Comparison of ENCODE assay signal across 9 mouse cellular contexts in genomic region chr3:102335146-102335545, GRCm38 (mm10).
DNase-seq lines count a peak whose midpoint lies in the region; ATAC-seq and TF ChIP-seq lines count a peak whose summit lies in the region.
"Had no signal": no experiment of that assay in that cellular context is flagged by ENCODE, and none has a peak within 500 bp of the region (broad histone marks: within the 10 kb centered on the region; RNA-seq: fewer than 3 reads in every experiment).

No protein-coding gene starts in this region.

- H3K9ac ChIP-seq in intestine, postnatal 0 days (ENCODE audit: low read depth, low read length): no peak overlapping the region
- no peak overlapping the region for H3K9ac ChIP-seq in intestine, embryonic 15.5 days
- no peak overlapping the region for H3K9ac ChIP-seq in ES-E14 (ENCODE audit: insufficient read depth, low read depth, low read length, poor library complexity, severe bottlenecking)
- H3K9ac ChIP-seq: limb, embryonic 12.5 days had no signal

- H3K4me2 ChIP-seq in intestine, postnatal 0 days (replicated peaks; ENCODE audit: low read depth): no peak overlapping the region
- no peak overlapping the region for H3K4me2 ChIP-seq in intestine, embryonic 15.5 days (replicated peaks)
- H3K4me2 ChIP-seq: limb, embryonic 12.5 days had no signal

- TF ChIP-seq CTCF in intestine, postnatal 0 days (IDR thresholded peaks at IDR 0.05; ENCODE audit: low read depth): peak; percentile 81

- 70% methylated on average over 3 of the region's 3 CpGs for WGBS in intestine, postnatal 0 days
- 75% methylated on average over 3 of the region's 3 CpGs for WGBS in intestine, embryonic 15.5 days

- DNase-seq in ES-E14 (ENCODE audit: low read depth, low spot score): peak; percentile 40
- DNase-seq in cerebellum, adult 9-10 months: peak; percentile 7
- DNase-seq in layer of hippocampus, adult 8-10 months (ENCODE audit: low spot score in 2 of 2): peak; percentile 13 to 30
- peak; percentile 72 for DNase-seq in retina, embryonic 14.5 days (ENCODE audit: low spot score)
- no peak for DNase-seq in spleen, postnatal 36 days (ENCODE audit: low spot score in 2 of 2)

- no peaks in the 10 kb centered on the region for H3K9me3 ChIP-seq in intestine, postnatal 0 days (ENCODE audit: control insufficient read depth)
- H3K9me3 ChIP-seq in intestine, embryonic 15.5 days: no peaks in the 10 kb centered on the region
- H3K9me3 ChIP-seq in ES-E14 (ENCODE audit: control insufficient read depth, insufficient read depth, low read depth, low read length): no peaks in the 10 kb centered on the region
- H3K9me3 ChIP-seq: limb, embryonic 12.5 days had no signal

- H3K4me1 ChIP-seq in intestine, postnatal 0 days (replicated peaks; ENCODE audit: control insufficient read depth, insufficient read depth, low read length): no peaks in the 10 kb centered on the region
- H3K4me1 ChIP-seq in intestine, embryonic 15.5 days (replicated peaks): no peaks in the 10 kb centered on the region
- H3K4me1 ChIP-seq in ES-E14 (ENCODE audit: control insufficient read depth in 2 of 2, insufficient read depth in 2 of 2, low read length in 2 of 2, poor library complexity in 1 of 2): no peaks in the 10 kb centered on the region

- no peak overlapping the region for H3K27ac ChIP-seq in intestine, postnatal 0 days (ENCODE audit: low read depth, low read length)
- H3K27ac ChIP-seq in intestine, embryonic 15.5 days: no peak overlapping the region
- H3K27ac ChIP-seq in ES-E14 (ENCODE audit: insufficient read depth, low read depth, low read length, poor library complexity, severe bottlenecking): no peak overlapping the region
- H3K27ac ChIP-seq: limb, embryonic 12.5 days had no signal

- no peaks in the 10 kb centered on the region for H3K27me3 ChIP-seq in intestine, postnatal 0 days (replicated peaks; ENCODE audit: control insufficient read depth, insufficient read depth, low read length)
- no peaks in the 10 kb centered on the region for H3K27me3 ChIP-seq in intestine, embryonic 15.5 days (replicated peaks)

- ATAC-seq in intestine, postnatal 0 days: no peak
- ATAC-seq in intestine, embryonic 15.5 days: no peak
- ATAC-seq in granulocyte monocyte progenitor cell, adult 5-6 weeks (replicated peaks; ENCODE audit: poor library complexity, severe bottlenecking): peak; percentile 58

- in situ Hi-C loops in ES-E14 (cut with MboI; ENCODE audit: low sequenced_read_pairs in 2 of 2, unreplicated experiment in 2 of 2): loop anchor here in 1 of 2 experiments (25.0 kb wide), 1 partner anchor 477 kb away; no protein-coding TSS in a partner anchor

- no peaks in the 10 kb centered on the region for H3K36me3 ChIP-seq in intestine, postnatal 0 days (ENCODE audit: control insufficient read depth, insufficient read depth)
- H3K36me3 ChIP-seq in intestine, embryonic 15.5 days: no peaks in the 10 kb centered on the region
- H3K36me3 ChIP-seq in ES-E14 (ENCODE audit: control insufficient read depth, insufficient read depth, low read length, poor library complexity, severe bottlenecking): no peaks in the 10 kb centered on the region
- H3K36me3 ChIP-seq: limb, embryonic 12.5 days had no signal

- H3K4me3 ChIP-seq in intestine, postnatal 0 days (ENCODE audit: low read depth, low read length): no peak overlapping the region
- H3K4me3 ChIP-seq in intestine, embryonic 15.5 days (replicated peaks): no peak overlapping the region
- H3K4me3 ChIP-seq in ES-E14 (ENCODE audit: insufficient read depth in 1 of 2, low read depth in 1 of 2, low read length in 2 of 2, poor library complexity in 1 of 2, severe bottlenecking in 1 of 2): no peak overlapping the region
- H3K4me3 ChIP-seq: limb, embryonic 12.5 days had no signal

TF ChIP-seq in ES-E14, 5 proteins besides CTCF, POLR2A, EP300 and RAD21:
- no peak for TF ChIP-seq CHD2 (IDR thresholded peaks at IDR 0.05; ENCODE audit: low read depth, low read length)
- peak; percentile 79 for TF ChIP-seq ZC3H11A (IDR thresholded peaks at IDR 0.05; ENCODE audit: borderline replicate concordance, low read depth, low read length)
- TF ChIP-seq MAFK (IDR thresholded peaks at IDR 0.05; ENCODE audit: insufficient read depth, low read depth, low read length): no peak

Comparison
In these comparisons a context has a peak if more than half of its experiments do, and no peak if none do; other contexts are left out.
1. DNase-seq: peak in ES-E14 (single experiment), cerebellum, adult 9-10 months (single experiment), layer of hippocampus, adult 8-10 months (2 of 2) and retina, embryonic 14.5 days (single experiment); none in spleen, postnatal 36 days (0 of 2).